In the genomic region with DNA sequence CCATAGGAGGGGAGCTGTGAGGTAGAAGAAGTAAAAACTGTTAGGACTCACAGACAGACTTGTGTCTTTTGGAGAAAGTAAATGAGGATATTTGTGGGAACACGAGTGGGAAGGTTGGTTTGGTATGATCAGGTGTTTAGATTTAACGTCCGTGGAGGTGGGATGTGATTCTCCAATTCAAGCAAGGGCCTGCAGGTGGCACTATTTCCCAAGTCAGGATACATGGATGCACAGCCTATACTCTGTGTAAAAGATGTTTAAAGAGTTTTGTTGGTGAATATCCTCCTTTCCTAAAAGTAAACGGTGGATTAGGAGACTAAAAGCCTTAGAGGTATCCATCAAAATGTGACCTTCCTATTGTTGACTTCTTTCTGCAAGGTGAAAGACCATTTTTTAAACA, we compare ENCODE assay signal across 9 mouse cellular contexts. TPM values are rescaled to one million over a fixed set of nuclear protein-coding genes. Genes with fewer than 3 reads are reported as not detected.
DNase-seq lines count a peak whose midpoint lies in the region; ATAC-seq and TF ChIP-seq lines count a peak whose summit lies in the region.
"Had no signal": no experiment of that assay in that cellular context is flagged by ENCODE, and none has a peak within 500 bp of the region (broad histone marks: within the 10 kb centered on the region; RNA-seq: fewer than 3 reads in every experiment).

No protein-coding gene starts in this region.

- no peaks in the 10 kb centered on the region for H3K27me3 ChIP-seq in limb, embryonic 14.5 days (ENCODE audit: control insufficient read depth, insufficient read depth, low read length)
- H3K27me3 ChIP-seq: embryonic facial prominence, embryonic 15.5 days had no signal

- 0 out of 2 replicates have a peak, but pooled peaks have one; percentile 44 for ATAC-seq in limb, embryonic 14.5 days (ENCODE audit: low FRiP score, low read depth)
- ATAC-seq in erythroblast, adult 5-6 weeks (replicated peaks; ENCODE audit: low FRiP score, poor library complexity, severe bottlenecking), result no peak

- TF ChIP-seq POLR2A in limb, embryonic 14.5 days (IDR thresholded peaks at IDR 0.05; ENCODE audit: borderline replicate concordance, extremely low read depth, insufficient read depth, insufficient read length), result no peak

- no peak overlapping the region for H3K4me2 ChIP-seq in limb, embryonic 14.5 days (replicated peaks; ENCODE audit: low read depth, low read length, severe bottlenecking)
- H3K4me2 ChIP-seq: embryonic facial prominence, embryonic 15.5 days had no signal

- 4% methylated on average over 4 of the region's 4 CpGs for WGBS in limb, embryonic 14.5 days

- no peak overlapping the region for H3K9ac ChIP-seq in limb, embryonic 14.5 days (ENCODE audit: low read depth, low read length, severe bottlenecking)
- H3K9ac ChIP-seq: embryonic facial prominence, embryonic 15.5 days had no signal

- no peaks in the 10 kb centered on the region for H3K36me3 ChIP-seq in limb, embryonic 14.5 days (ENCODE audit: control insufficient read depth, insufficient read depth, low read length)
- H3K36me3 ChIP-seq: embryonic facial prominence, embryonic 15.5 days had no signal

- no peaks in the 10 kb centered on the region for H3K9me3 ChIP-seq in limb, embryonic 14.5 days (ENCODE audit: control insufficient read depth, low read length)
- H3K9me3 ChIP-seq: embryonic facial prominence, embryonic 15.5 days had no signal

- peak; percentile 60 for DNase-seq in layer of hippocampus, adult 11-12 months (ENCODE audit: low spot score)
- no peak for DNase-seq in layer of hippocampus, adult 9-10 months (ENCODE audit: low spot score)
- DNase-seq in adrenal gland, adult 2 months, result peak; percentile 41
- peak; percentile 36 for DNase-seq in embryo, embryonic 10 days (ENCODE audit: low spot score)
- DNase-seq in induced T-regulatory cell, adult 2 months (ENCODE audit: low read depth), result peak; percentile 44
- DNase-seq in limb, embryonic 14.5 days (ENCODE audit: low spot score), result peak; percentile 36
- peak; percentile 66 for DNase-seq in right cerebral cortex, adult 18-20 months

- no peak overlapping the region for H3K27ac ChIP-seq in limb, embryonic 14.5 days (replicated peaks; ENCODE audit: low read depth, low read length)
- H3K27ac ChIP-seq: embryonic facial prominence, embryonic 15.5 days had no signal

- no peak overlapping the region for H3K4me3 ChIP-seq in limb, embryonic 14.5 days (replicated peaks; ENCODE audit: low read length)
- H3K4me3 ChIP-seq: embryonic facial prominence, embryonic 15.5 days had no signal

- H3K4me1 ChIP-seq in limb, embryonic 14.5 days (ENCODE audit: control insufficient read depth, insufficient read depth, low read length), result no peaks in the 10 kb centered on the region
- H3K4me1 ChIP-seq: embryonic facial prominence, embryonic 15.5 days had no signal

RNA-seq across cellular contexts. Expression of a gene that starts 17.1 kb away (rescaled TPM):
- 1 to 10 TPM; 4.6 to 6.2 TPM for total RNA-seq in adrenal gland, adult 2 months (2021)
- 0.56 and 1.4 TPM in 2 replicates for polyA plus RNA-seq in adrenal gland, adult 2 months (2012; rRNA removed)
- 8.2 and 11.7 TPM in 2 replicates for polyA plus RNA-seq in limb, embryonic 14.5 days (2012; rRNA removed)
- polyA plus RNA-seq in limb, embryonic 14.5 days (2014; fragmentation: Nextera tagmentation; extraction: Ambion mirVana), result 37.0 and 38.4 TPM in 2 replicates
- total RNA-seq in erythroblast, adult 5-6 weeks (2015; ENCODE audit: low replicate concordance), result not detected in 2 replicates
- not detected in 2 replicates for total RNA-seq in erythroblast, adult 5-6 weeks (2017; ENCODE audit: low replicate concordance)

Comparison
In these comparisons a context has a peak if more than half of its experiments do, and no peak if none do; other contexts are left out.
1. RNA of a gene that starts 17.1 kb away (total RNA-seq): 4.6 to 6.2 TPM in adrenal gland, adult 2 months; not detected in erythroblast, adult 5-6 weeks; every median in the first group is over 4 times any median in the second.